Mouse (Mus musculus): Measurements from ENCODE around the gene Slc35d2. TPM values are rescaled to one million over a fixed set of nuclear protein-coding genes. Genes with fewer than 3 reads are reported as not detected.
A peak's percentile ranks its signal among the peaks of the same experiment; 100 is the strongest.

The Slc35d2 gene
- polyA plus RNA-seq (2012; rRNA removed): 4.1 and 8.0 TPM in 2 replicates

DNA sequence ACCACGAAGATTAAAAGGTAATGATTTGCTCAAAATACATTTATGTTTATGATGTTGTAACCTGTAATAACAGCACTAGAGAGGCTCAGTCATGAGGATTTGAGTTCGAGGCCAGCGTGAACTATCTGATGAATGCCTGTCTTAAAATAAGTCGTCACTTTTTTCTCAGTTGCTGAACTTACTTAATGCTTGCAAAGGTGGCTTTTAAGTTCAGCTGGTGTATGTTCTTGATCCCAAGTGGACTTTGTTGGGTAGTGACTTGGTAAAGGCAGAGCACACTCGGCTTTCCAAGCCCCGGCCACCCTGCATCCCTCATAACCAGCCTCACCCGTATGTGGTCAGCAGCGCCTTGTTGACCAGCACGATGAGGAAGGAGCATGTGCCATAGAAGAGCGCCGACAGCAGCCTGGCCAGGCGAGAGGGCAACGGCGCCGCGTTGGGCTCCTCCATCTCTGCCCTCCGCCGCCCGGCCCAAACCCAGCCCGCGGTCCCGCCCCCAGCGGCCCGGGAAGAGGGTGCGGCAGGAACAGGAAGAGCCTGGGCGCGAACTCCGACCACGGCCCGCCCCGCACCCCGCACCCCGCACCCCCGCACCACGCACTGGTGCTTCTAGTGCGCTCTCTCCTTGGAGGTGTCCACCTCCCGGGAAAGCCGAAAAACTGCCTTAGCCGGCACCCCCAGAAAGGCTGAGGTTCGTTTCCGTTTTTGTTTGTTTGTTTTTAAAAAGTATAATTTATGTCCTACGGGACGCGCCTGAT lies at the start of gene Slc35d2:
Gene Slc35d2, minus strand, starts transcription at position 511 of the 758 bp plus-strand sequence.
- WGBS: 3% methylated on average over 44 of the region's 44 CpGs
- no peak for DNase-seq (ENCODE audit: low read depth, low spot score)

- WGBS: 89% methylated on average over 7 of the region's 7 CpGs
- no peak for DNase-seq (ENCODE audit: low read depth, low spot score)
Measured at GRCm38 (mm10) chr13:64178000-64178399, 48.8 kb upstream of the Slc35d2 start.

GRCm38 (mm10) chr13:64169746-64170145 lies 40.6 kb upstream of the Slc35d2 start:
- 98% methylated on average over 25 of the region's 25 CpGs for WGBS

GRCm38 (mm10) chr13:64163147-64163715 lies 34.1 kb upstream of the Slc35d2 start:
- no peak for DNase-seq (ENCODE audit: low read depth, low spot score)
- 74% methylated on average over 13 of the region's 13 CpGs for WGBS

More at GRCm38 (mm10) chr13:64169746-64170145, 40.6 kb upstream of the Slc35d2 start:
- DNase-seq (ENCODE audit: low read depth, low spot score): no peak

- DNase-seq (ENCODE audit: low read depth, low spot score): no peak
- 5% methylated on average over 14 of the region's 14 CpGs for whole genome bisulfite sequencing
Measured at GRCm38 (mm10) chr13:64162626-64163025, 33.5 kb upstream of the Slc35d2 start.

GRCm38 (mm10) chr13:64161916-64162611 lies 32.9 kb upstream of the Slc35d2 start:
- under 1% methylated on average over 71 of the region's 71 CpGs for WGBS
- DNase-seq (ENCODE audit: low read depth, low spot score): no peak

DNA sequence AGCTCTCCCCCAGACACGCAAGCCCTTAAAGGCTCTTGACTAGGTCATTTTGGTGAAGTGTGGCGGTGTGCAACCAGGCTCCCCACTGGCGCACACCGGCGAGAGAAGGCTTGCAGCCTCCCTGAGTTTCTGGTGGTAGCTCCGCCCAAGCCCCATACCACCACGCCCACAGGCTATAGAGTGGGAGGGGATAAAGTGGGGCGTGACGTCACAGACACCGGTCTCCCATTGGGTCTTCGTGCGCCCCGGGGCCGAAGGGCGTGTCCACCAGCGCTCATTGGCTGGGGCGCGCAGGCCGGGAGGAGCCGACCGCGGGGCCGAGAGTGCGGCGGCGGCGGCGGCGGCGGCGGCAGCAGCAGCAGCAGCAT lies 32.4 kb upstream of the Slc35d2 start, which contains the start of gene Habp4:
Gene Habp4, plus strand, starts transcription at position 277 of the 368 bp plus-strand sequence.
- WGBS: under 1% methylated on average over 30 of the region's 31 CpGs
- DNase-seq (ENCODE audit: low read depth, low spot score): peak; percentile 83

- no peak for DNase-seq (ENCODE audit: low read depth, low spot score)
Measured at GRCm38 (mm10) chr13:64156966-64157365, 27.8 kb upstream of the Slc35d2 start.

DNA sequence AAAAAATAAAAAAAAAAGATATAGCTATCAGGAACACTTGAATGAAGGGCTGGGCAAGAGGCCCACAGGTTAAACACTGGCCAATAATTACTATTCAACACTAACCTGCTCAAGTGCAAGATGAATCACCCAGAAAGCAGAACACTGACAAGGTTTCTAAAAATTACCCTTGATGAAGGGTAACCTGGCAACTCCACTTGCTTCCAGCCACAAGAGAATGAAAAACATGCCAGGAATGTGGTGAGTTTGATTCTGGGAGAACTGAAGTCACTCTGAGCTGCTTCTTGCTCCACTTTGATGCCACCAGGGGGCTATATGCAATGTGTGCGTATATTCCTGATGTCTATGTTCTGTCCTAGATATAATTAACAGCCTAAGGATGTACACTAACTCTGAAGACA lies 26.0 kb upstream of the Slc35d2 start:
- DNase-seq (ENCODE audit: low read depth, low spot score): no peak
- WGBS: 47% methylated on average over 1 of the region's 1 CpGs

GRCm38 (mm10) chr13:64154651-64155050 lies 25.5 kb upstream of the Slc35d2 start:
- 66% methylated on average over 2 of the region's 2 CpGs for WGBS
- no peak for DNase-seq (ENCODE audit: low read depth, low spot score)

DNA sequence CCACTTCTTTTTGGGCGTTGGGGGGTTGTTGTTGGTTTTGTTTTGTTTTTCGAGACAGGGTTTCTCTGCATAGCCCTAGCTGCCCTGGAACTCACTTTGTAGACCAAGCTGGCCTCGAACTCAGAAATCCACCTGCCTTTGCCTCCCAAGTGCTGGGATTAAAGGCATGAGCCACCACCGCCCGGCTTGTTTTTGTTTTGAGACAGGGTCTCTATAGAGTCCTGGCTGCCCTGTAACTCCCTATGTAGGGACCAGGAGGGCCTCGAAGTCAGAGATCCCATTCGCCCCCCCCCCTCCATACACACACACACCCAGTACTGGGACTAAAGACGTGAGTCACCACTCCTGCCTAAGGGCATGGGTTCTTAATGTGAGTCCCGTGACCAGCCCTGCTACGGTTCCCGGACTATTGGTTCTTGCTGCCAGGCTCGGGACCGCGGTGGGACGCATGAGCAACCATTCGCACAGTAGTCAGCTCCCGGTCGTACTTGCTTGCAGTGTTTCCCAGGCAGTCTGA lies 24.6 kb upstream of the Slc35d2 start:
- under 1% methylated on average over 18 of the region's 18 CpGs for WGBS
- DNase-seq (ENCODE audit: low read depth, low spot score): no peak

DNA sequence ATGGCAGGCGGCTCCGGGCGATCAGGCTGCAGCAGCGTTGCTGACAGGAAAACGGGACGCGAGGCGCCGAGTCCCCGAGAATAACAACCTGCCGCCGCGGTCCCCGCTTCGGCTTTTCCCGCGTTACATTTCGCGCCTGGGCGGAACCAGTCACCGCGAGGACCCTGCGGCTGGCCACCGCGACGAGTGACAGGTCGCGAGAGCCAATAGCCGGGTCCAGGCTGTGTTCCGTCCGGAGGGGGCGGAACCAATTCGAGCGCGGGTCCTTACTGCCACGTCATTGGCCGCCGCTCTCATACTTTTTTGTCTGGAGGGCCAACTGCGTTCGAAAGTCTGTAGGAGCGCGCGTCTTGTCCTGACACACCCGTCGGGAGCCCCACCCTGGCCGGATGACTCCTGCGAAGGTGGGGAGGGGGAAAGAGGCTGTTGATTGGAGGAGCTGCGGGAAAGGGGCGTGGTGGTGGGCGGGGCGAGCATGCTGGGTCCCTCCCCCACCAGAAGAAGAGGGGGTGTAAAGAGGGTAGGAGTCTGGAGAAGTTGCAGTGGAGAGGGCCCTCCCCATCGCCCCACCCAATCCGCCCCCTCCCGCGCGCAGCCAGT lies 24.0 kb upstream of the Slc35d2 start, which contains the start of gene Zfp367:
Gene Zfp367, minus strand, starts transcription at position 120 of the 600 bp plus-strand sequence.
- WGBS: under 1% methylated on average over 56 of the region's 56 CpGs
- peak; percentile 93 for DNase-seq (ENCODE audit: low read depth, low spot score)

DNA sequence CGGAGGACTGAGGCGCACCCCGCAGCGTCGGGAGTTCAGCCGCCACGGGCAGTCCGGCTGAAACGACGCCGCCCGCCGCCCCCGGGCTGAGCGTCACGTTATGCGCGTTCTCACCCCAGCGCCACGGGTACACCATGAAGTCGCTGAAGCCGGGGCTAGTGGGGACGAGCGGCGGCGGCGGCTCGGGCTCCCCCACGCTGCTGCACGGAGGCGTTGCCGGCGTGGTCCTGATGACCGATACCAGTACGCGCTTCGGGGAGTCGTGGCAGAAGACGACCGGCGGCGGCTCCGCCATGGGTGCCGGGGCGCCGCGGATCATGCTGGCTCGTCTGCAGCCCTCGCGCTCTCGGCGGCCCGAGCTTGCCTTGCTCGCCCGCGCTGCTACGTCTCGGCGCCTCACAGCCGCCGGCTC lies 23.5 kb upstream of the Slc35d2 start:
- DNase-seq (ENCODE audit: low read depth, low spot score): no peak
- under 1% methylated on average over 61 of the region's 61 CpGs for WGBS

DNA sequence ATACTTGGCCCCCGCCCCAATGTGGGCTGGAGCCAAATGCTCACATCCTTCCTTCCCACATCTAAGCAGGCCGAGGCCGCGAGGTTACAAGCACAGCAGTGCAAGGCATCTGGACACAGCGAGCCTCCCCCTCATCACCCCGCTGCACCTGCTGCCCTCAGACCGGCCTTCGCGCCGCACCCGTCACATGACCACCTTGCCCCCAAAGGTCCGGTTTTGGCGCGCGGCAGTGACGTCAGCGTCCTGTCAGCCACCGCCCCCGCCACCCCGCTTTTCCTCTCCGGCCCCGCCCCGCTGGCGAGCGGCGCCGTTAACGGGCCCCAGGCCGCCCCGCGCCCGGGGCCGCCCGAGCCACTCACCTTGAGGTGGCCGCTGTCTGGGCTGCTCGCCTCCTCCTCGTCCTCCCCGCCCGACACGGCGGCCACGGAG lies 23.1 kb upstream of the Slc35d2 start:
- no peak for DNase-seq (ENCODE audit: low read depth, low spot score)
- under 1% methylated on average over 42 of the region's 42 CpGs for WGBS

DNA sequence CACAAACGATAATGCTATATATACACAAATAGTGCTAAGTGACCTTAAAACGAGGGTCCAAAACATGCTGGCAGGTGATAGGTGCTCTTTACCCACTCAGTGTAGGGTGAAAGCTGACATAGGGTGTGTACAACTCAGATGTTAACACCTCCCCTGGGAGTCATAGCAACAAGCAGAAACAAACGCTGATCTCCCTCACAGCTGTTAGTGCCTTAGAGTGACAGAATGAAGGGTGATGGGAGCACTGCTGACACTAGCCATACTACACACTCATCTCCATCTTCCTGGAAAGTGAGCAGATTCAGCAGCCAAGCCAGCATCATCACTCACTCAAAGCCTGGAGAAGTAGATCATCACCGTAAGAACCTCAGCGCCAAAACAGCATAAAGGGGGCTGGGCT lies 21.0 kb upstream of the Slc35d2 start:
- WGBS: 38% methylated on average over 5 of the region's 5 CpGs
- no peak for DNase-seq (ENCODE audit: low read depth, low spot score)

DNA sequence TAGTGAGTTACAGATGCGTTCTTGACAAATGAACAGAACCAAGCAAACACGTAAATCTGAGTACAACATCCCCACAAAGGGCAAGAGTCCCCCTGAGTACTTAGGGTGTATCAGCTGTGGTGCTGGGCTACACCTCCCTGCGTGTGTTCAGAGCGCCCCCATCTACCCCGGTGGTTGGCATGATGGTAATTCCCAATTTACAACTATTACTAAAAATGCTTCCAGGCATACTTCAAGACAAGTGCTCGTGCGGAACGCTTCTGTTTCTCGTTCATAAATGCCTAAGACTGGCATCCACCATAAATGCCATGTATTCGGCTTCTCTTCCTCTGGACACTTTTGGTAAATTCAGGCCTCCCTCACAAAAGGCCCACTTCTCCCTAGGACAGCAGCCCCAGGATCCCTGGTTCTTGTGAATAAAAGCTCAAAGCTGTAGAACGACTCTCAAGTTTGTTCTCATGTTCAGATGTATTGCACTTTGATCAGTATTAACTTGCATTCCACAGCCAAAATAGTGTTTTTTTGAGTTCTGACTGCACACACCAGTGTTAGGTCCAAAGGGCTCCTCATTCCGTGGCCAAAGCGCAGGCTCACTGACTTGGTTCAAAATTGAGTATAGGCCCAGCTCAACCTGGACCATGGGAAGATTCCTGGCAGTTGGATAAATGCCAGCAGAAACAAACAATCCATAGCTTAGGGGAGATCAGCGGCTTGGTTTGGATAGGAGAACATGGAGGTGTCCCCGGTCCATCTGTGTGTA lies 628 bp upstream of the Slc35d2 start:
- 24% methylated on average over 15 of the region's 15 CpGs for WGBS
- DNase-seq (ENCODE audit: low read depth, low spot score): no peak

- 87% methylated on average over 4 of the region's 4 CpGs for WGBS
Measured at GRCm38 (mm10) chr13:64126316-64126715, 2.9 kb downstream of the Slc35d2 start.

GRCm38 (mm10) chr13:64124886-64125285 lies 4.3 kb downstream of the Slc35d2 start:
- WGBS: 98% methylated on average over 6 of the region's 6 CpGs

More at GRCm38 (mm10) chr13:64126316-64126715, 2.9 kb downstream of the Slc35d2 start:
- DNase-seq (ENCODE audit: low read depth, low spot score): no peak

More at GRCm38 (mm10) chr13:64124886-64125285, 4.3 kb downstream of the Slc35d2 start:
- no peak for DNase-seq (ENCODE audit: low read depth, low spot score)
